In genomic region chr1:36067201-36067600, GRCm38 (mm10) we compare ENCODE assay signal across 10 mouse cellular contexts. TPM values are rescaled to one million over a fixed set of nuclear protein-coding genes. Genes with fewer than 3 reads are reported as not detected.
A peak's percentile ranks its signal among the peaks of the same experiment; 100 is the strongest.
DNase-seq lines count a peak whose midpoint lies in the region; ATAC-seq lines count a peak whose summit lies in the region.
"Had no signal": no experiment of that assay in that cellular context is flagged by ENCODE, and none has a peak within 500 bp of the region (broad histone marks: within the 10 kb centered on the region; RNA-seq: fewer than 3 reads in every experiment).

No protein-coding gene starts in this region.

- no peak overlapping the region for H3K4me2 ChIP-seq in forebrain, embryonic 14.5 days (ENCODE audit: low read length)
- no peak overlapping the region; the same call in 1 of the 2 replicates for H3K4me2 ChIP-seq in kidney, embryonic 15.5 days
- peak overlapping the region; percentile 80 for H3K4me2 ChIP-seq in liver, embryonic 12.5 days

- peaks cover 17% of the 10 kb centered on the region for H3K36me3 ChIP-seq in forebrain, embryonic 10.5 days (replicated peaks)
- no peaks in the 10 kb centered on the region for H3K36me3 ChIP-seq in forebrain, embryonic 14.5 days (ENCODE audit: control insufficient read depth, insufficient read depth, low read length)
- no peaks in the 10 kb centered on the region for H3K36me3 ChIP-seq in kidney, embryonic 15.5 days
- H3K36me3 ChIP-seq in liver, embryonic 12.5 days = peaks cover 22% of the 10 kb centered on the region
- H3K36me3 ChIP-seq: limb, embryonic 15.5 days had no signal

- H3K4me1 ChIP-seq in forebrain, embryonic 10.5 days = peaks cover 85% of the 10 kb centered on the region
- H3K4me1 ChIP-seq in forebrain, embryonic 14.5 days (ENCODE audit: control insufficient read depth, insufficient read depth, low read length) = peaks cover 38% of the 10 kb centered on the region
- peaks cover 66% of the 10 kb centered on the region for H3K4me1 ChIP-seq in kidney, embryonic 15.5 days
- peaks cover 88% of the 10 kb centered on the region for H3K4me1 ChIP-seq in liver, embryonic 12.5 days

- no peak overlapping the region for H3K9ac ChIP-seq in forebrain, embryonic 14.5 days (ENCODE audit: low read length)
- H3K9ac ChIP-seq in kidney, embryonic 15.5 days = no peak overlapping the region
- H3K9ac ChIP-seq in liver, embryonic 12.5 days = no peak overlapping the region

- H3K9me3 ChIP-seq in forebrain, embryonic 10.5 days = no peaks in the 10 kb centered on the region
- no peaks in the 10 kb centered on the region for H3K9me3 ChIP-seq in forebrain, embryonic 14.5 days (replicated peaks; ENCODE audit: control insufficient read depth, low read length)
- H3K9me3 ChIP-seq in kidney, embryonic 15.5 days (replicated peaks) = no peaks in the 10 kb centered on the region
- H3K9me3 ChIP-seq in liver, embryonic 12.5 days (replicated peaks) = no peaks in the 10 kb centered on the region
- H3K9me3 ChIP-seq: limb, embryonic 15.5 days; midbrain, embryonic 13.5 days had no signal

- intact Hi-C loops in left cerebral cortex, postnatal 25 days (cut with DNase I) = loop anchor here (5.0 to 10.0 kb wide), 2 partner anchors 188 to 190 kb away; no protein-coding TSS in a partner anchor

- peak; percentile 14 for DNase-seq in forebrain, embryonic 10.5 days (ENCODE audit: extremely low spot score, low spot score)
- no peak for DNase-seq in forebrain, embryonic 14.5 days (ENCODE audit: low spot score)
- peak; percentile 64 for DNase-seq in kidney, adult 9 months
- DNase-seq in MN1 (ENCODE audit: low spot score) = peak; percentile 38
- DNase-seq in left cerebral cortex, postnatal 25 days (ENCODE audit: low spot score in 2 of 2) = no peak
- DNase-seq in B cell, adult 2 months = no peak

- peaks cover 53% of the 10 kb centered on the region for H3K27me3 ChIP-seq in forebrain, embryonic 10.5 days (ENCODE audit: poor library complexity, severe bottlenecking)
- no peaks in the 10 kb centered on the region for H3K27me3 ChIP-seq in forebrain, embryonic 14.5 days (replicated peaks; ENCODE audit: control insufficient read depth, insufficient read depth, low read length)
- no peaks in the 10 kb centered on the region for H3K27me3 ChIP-seq in kidney, embryonic 15.5 days
- no peaks in the 10 kb centered on the region for H3K27me3 ChIP-seq in liver, embryonic 12.5 days (replicated peaks)
- H3K27me3 ChIP-seq: limb, embryonic 15.5 days had no signal

- no peak overlapping the region for H3K4me3 ChIP-seq in forebrain, embryonic 10.5 days
- H3K4me3 ChIP-seq in forebrain, embryonic 14.5 days (ENCODE audit: low read depth, low read length) = no peak overlapping the region
- H3K4me3 ChIP-seq in kidney, embryonic 15.5 days (replicated peaks) = no peak overlapping the region
- H3K4me3 ChIP-seq in liver, embryonic 12.5 days = no peak overlapping the region

- 63% methylated on average over 4 of the region's 4 CpGs for WGBS in forebrain, embryonic 10.5 days
- WGBS in forebrain, embryonic 14.5 days = 65% methylated on average over 4 of the region's 4 CpGs
- WGBS in kidney, embryonic 15.5 days = 66% methylated on average over 4 of the region's 4 CpGs
- 70% methylated on average over 4 of the region's 4 CpGs for WGBS in liver, embryonic 12.5 days (ENCODE audit: insufficient replicate concordance)

- ATAC-seq in forebrain, embryonic 14.5 days = no peak
- ATAC-seq in kidney, embryonic 15.5 days (replicated peaks; ENCODE audit: low FRiP score) = no peak
- no peak for ATAC-seq in liver, embryonic 12.5 days

- H3K27ac ChIP-seq in forebrain, embryonic 10.5 days = no peak overlapping the region
- H3K27ac ChIP-seq in forebrain, embryonic 14.5 days (ENCODE audit: low read depth, low read length) = no peak overlapping the region
- H3K27ac ChIP-seq in kidney, embryonic 15.5 days = no peak overlapping the region; the same call in 1 of the 2 replicates
- H3K27ac ChIP-seq in liver, embryonic 12.5 days = no peak overlapping the region
- H3K27ac ChIP-seq: limb, embryonic 15.5 days had no signal

RNA-seq across cellular contexts. Expression of gene Hs6st1, which starts 1.0 kb away (rescaled TPM):
- 4.2 TPM in 2 replicates for polyA plus RNA-seq in forebrain, embryonic 10.5 days (2016; fragmentation: Nextera tagmentation; extraction: Ambion mirVana)
- polyA plus RNA-seq in forebrain, embryonic 14.5 days (2014; fragmentation: Nextera tagmentation; extraction: Ambion mirVana) = 10.2 and 10.6 TPM in 2 replicates
- 7.2 and 7.5 TPM in 2 replicates for polyA plus RNA-seq in kidney, embryonic 15.5 days (2015; fragmentation: Nextera tagmentation; extraction: Ambion mirVana)
- polyA plus RNA-seq in liver, embryonic 12.5 days (2016; fragmentation: Nextera tagmentation; extraction: Ambion mirVana) = 21.9 and 23.6 TPM in 2 replicates
- 10 to 100 TPM; 57.7 to 57.9 TPM for total RNA-seq in left cerebral cortex, postnatal 25 days (2021)

Comparison
In these comparisons a context has a peak if more than half of its experiments do, and no peak if none do; other contexts are left out.
1. DNase-seq: peak in forebrain, embryonic 10.5 days (single experiment), kidney, adult 9 months (single experiment) and MN1 (single experiment); none in forebrain, embryonic 14.5 days (single experiment), left cerebral cortex, postnatal 25 days (0 of 2) and B cell, adult 2 months (0 of 2).